Comparison of ENCODE assay signal across 15 mouse cellular contexts in genomic region chr1:166811341-166812071, GRCm38 (mm10).
DNase-seq lines count a peak whose midpoint lies in the region; ATAC-seq and TF ChIP-seq lines count a peak whose summit lies in the region.
"Had no signal": no experiment of that assay in that cellular context is flagged by ENCODE, and none has a peak within 500 bp of the region (broad histone marks: within the 10 kb centered on the region; RNA-seq: fewer than 3 reads in every experiment).

No protein-coding gene starts in this region.

- no peaks in the 10 kb centered on the region for H3K27me3 ChIP-seq in heart, embryonic 16.5 days (ENCODE audit: control insufficient read depth, insufficient read depth, low read length)
- H3K27me3 ChIP-seq in heart, adult 2 months (ENCODE audit: control insufficient read depth, insufficient read depth, low read length) = no peaks in the 10 kb centered on the region
- H3K27me3 ChIP-seq in liver, embryonic 14.5 days (ENCODE audit: control insufficient read depth, insufficient read depth, low read length) = no peaks in the 10 kb centered on the region
- H3K27me3 ChIP-seq in stomach, embryonic 15.5 days (replicated peaks) = no peaks in the 10 kb centered on the region

- DNase-seq in heart, adult 2 months = no peak
- DNase-seq in liver, embryonic 14.5 days (ENCODE audit: low read depth in 3 of 3, low spot score in 3 of 3) = peak; percentile 28 to 40 (median 35)
- no peak for DNase-seq in left cerebral cortex, postnatal 25 days (ENCODE audit: low spot score in 2 of 2)
- no peak for DNase-seq in lung, postnatal 4 days
- no peak for DNase-seq in MN1 (ENCODE audit: low spot score)
- DNase-seq: adrenal gland, postnatal 14 days; heart, postnatal 10 days; kidney, adult 8-10 months; lung, adult 18-20 months; right cerebral cortex, postnatal 25 days; thymus, postnatal 25 days had no signal

- TF ChIP-seq EP300 in heart, adult 2 months (IDR thresholded peaks at IDR 0.05; ENCODE audit: insufficient read depth, low read depth, low read length) = no peak
- TF ChIP-seq EP300 in liver, embryonic 14.5 days (IDR thresholded peaks at IDR 0.05; ENCODE audit: low read depth) = 0 out of 2 replicates have a peak, but pooled peaks have one; percentile 13

- no peak overlapping the region for H3K4me2 ChIP-seq in heart, embryonic 16.5 days (ENCODE audit: low read depth, low read length)
- peak overlapping the region; percentile 55 for H3K4me2 ChIP-seq in liver, embryonic 14.5 days (ENCODE audit: low read depth)
- no peak overlapping the region for H3K4me2 ChIP-seq in stomach, embryonic 15.5 days
- H3K4me2 ChIP-seq: midbrain, embryonic 11.5 days had no signal

- H3K4me3 ChIP-seq in heart, embryonic 16.5 days (ENCODE audit: low read length) = no peak overlapping the region
- H3K4me3 ChIP-seq in heart, adult 2 months = no peak overlapping the region
- peak overlapping the region in 1 of 2 experiments; percentile 12; a peak in 1 of 4 replicates for H3K4me3 ChIP-seq in liver, embryonic 14.5 days (ENCODE audit: insufficient read depth in 1 of 2, low read depth in 2 of 2, low read length in 2 of 2)
- H3K4me3 ChIP-seq in stomach, embryonic 15.5 days (replicated peaks) = no peak overlapping the region

- no peaks in the 10 kb centered on the region for H3K9me3 ChIP-seq in heart, embryonic 16.5 days (replicated peaks; ENCODE audit: control insufficient read depth, low read length)
- no peaks in the 10 kb centered on the region for H3K9me3 ChIP-seq in liver, embryonic 14.5 days (ENCODE audit: control insufficient read depth, low read length)
- H3K9me3 ChIP-seq in stomach, embryonic 15.5 days = no peaks in the 10 kb centered on the region

- peak; percentile 18; the same call in 1 of the 2 replicates for ATAC-seq in heart, embryonic 16.5 days (replicated peaks; ENCODE audit: extremely low read depth, insufficient read depth, low FRiP score)
- ATAC-seq in erythroblast, adult 5-6 weeks (replicated peaks; ENCODE audit: low FRiP score, poor library complexity, severe bottlenecking) = peak; percentile 84
- ATAC-seq in liver, embryonic 14.5 days (ENCODE audit: insufficient read depth) = peak; percentile 86
- ATAC-seq in stomach, embryonic 15.5 days (ENCODE audit: insufficient read depth, low FRiP score, low read depth) = peak; percentile 71; the same call in 1 of the 2 replicates

- no peak for TF ChIP-seq POLR2A in heart, adult 2 months (IDR thresholded peaks at IDR 0.05; ENCODE audit: insufficient read depth, low read depth, low read length)

- H3K4me1 ChIP-seq in heart, embryonic 16.5 days (ENCODE audit: control insufficient read depth, insufficient read depth, low read length) = no peaks in the 10 kb centered on the region
- H3K4me1 ChIP-seq in heart, adult 2 months (ENCODE audit: control insufficient read depth, insufficient read depth, low read length) = peaks cover 13% of the 10 kb centered on the region
- peaks cover 19 to 33% of the 10 kb centered on the region in 2 experiments for H3K4me1 ChIP-seq in liver, embryonic 14.5 days (replicated peaks; ENCODE audit: control insufficient read depth in 2 of 2, insufficient read depth in 2 of 2, low read length in 1 of 2)
- H3K4me1 ChIP-seq in stomach, embryonic 15.5 days = no peaks in the 10 kb centered on the region

- H3K36me3 ChIP-seq in heart, embryonic 16.5 days (ENCODE audit: control insufficient read depth, insufficient read depth) = no peaks in the 10 kb centered on the region
- H3K36me3 ChIP-seq in heart, adult 2 months (ENCODE audit: control insufficient read depth, insufficient read depth, low read length) = no peaks in the 10 kb centered on the region
- H3K36me3 ChIP-seq in liver, embryonic 14.5 days (replicated peaks; ENCODE audit: control insufficient read depth, insufficient read depth, low read depth) = no peaks in the 10 kb centered on the region
- no peaks in the 10 kb centered on the region for H3K36me3 ChIP-seq in stomach, embryonic 15.5 days

- 45% methylated on average over 9 of the region's 9 CpGs for WGBS in heart, embryonic 16.5 days
- 50% methylated on average over 9 of the region's 9 CpGs for WGBS in heart, adult 2 months
- 13% methylated on average over 9 of the region's 9 CpGs for WGBS in liver, embryonic 14.5 days (ENCODE audit: insufficient replicate concordance)
- WGBS in stomach, embryonic 15.5 days = 68% methylated on average over 9 of the region's 9 CpGs

- no peak for TF ChIP-seq CTCF in heart, adult 2 months (IDR thresholded peaks at IDR 0.05)
- TF ChIP-seq CTCF in liver, embryonic 14.5 days (IDR thresholded peaks at IDR 0.05; ENCODE audit: low read depth) = no peak

- H3K27ac ChIP-seq in heart, embryonic 16.5 days (ENCODE audit: low read length) = no peak overlapping the region
- no peak overlapping the region for H3K27ac ChIP-seq in heart, adult 2 months
- H3K27ac ChIP-seq in liver, embryonic 14.5 days = peak overlapping the region; percentile 89
- no peak overlapping the region for H3K27ac ChIP-seq in stomach, embryonic 15.5 days

- H3K79me2 ChIP-seq in heart, adult 2 months (replicated peaks; ENCODE audit: control insufficient read depth, insufficient read depth, low read length) = no peaks in the 10 kb centered on the region

- no peak overlapping the region for H3K9ac ChIP-seq in heart, embryonic 16.5 days (ENCODE audit: low read length)
- no peak overlapping the region for H3K9ac ChIP-seq in heart, adult 2 months (ENCODE audit: low read depth, low read length)
- H3K9ac ChIP-seq in liver, embryonic 14.5 days (replicated peaks) = peak overlapping the region; percentile 53
- H3K9ac ChIP-seq in stomach, embryonic 15.5 days = no peak overlapping the region

- intact Hi-C loops in heart, adult 2 months (cut with DNase I) = no loop called here
- intact Hi-C loops in left cerebral cortex, postnatal 25 days (cut with DNase I) = no loop called here

Comparison
In these comparisons a context has a peak if more than half of its experiments do, and no peak if none do; other contexts are left out.
1. ATAC-seq: peak in every context shown above with its lines; median percentile 86 in liver, embryonic 14.5 days; 84 in erythroblast, adult 5-6 weeks; 71 in stomach, embryonic 15.5 days; 18 in heart, embryonic 16.5 days.
2. DNase-seq: peak in liver, embryonic 14.5 days (3 of 3); none in heart, adult 2 months (0 of 2), left cerebral cortex, postnatal 25 days (0 of 2), lung, postnatal 4 days (0 of 2) and MN1 (single experiment).